Mouse (Mus musculus): ENCODE measurements around the gene Ifnlr1. TPM values are rescaled to one million over a fixed set of nuclear protein-coding genes. Genes with fewer than 3 reads are reported as not detected.
"Not testable (repeated sequence)": the region's sequence is repeated elsewhere in the genome, so short reads cannot be mapped to it uniquely, and the experiment has no call there.

Gene Ifnlr1
- polyA plus RNA-seq, 1 experiment, result 2.2 TPM

GRCm38 (mm10) chr4:135704016-135704415, 17.9 kb downstream of the Ifnlr1 start:
- Histone ChIP-seq H3K4me3 (ENCODE audit: insufficient read depth, low read depth, low read length) (no peak overlapping the region), H3K4me1 (ENCODE audit: control insufficient read depth, insufficient read depth, low read length) (no peaks in the 10 kb centered on the region), H3K27ac (ENCODE audit: insufficient read depth, low read depth, low read length) (0 out of 2 replicates have a peak overlapping the region, but pooled peaks have one; percentile 13), H3K27me3 (replicated peaks; ENCODE audit: control insufficient read depth, insufficient read depth, low read length) (no peaks in the 10 kb centered on the region), H3K36me3 (ENCODE audit: control insufficient read depth, insufficient read depth, low read length) (no peaks in the 10 kb centered on the region; the same call in 1 of the 2 replicates)
- TF ChIP-seq CTCF (conservative IDR thresholded peaks at IDR 0.05; ENCODE audit: insufficient read depth, insufficient read length, low read depth, low read length) (no peak), POLR2A (IDR thresholded peaks at IDR 0.05; ENCODE audit: low read depth, low read length) (no peak)
- 57% methylated on average over 6 of the region's 6 CpGs for WGBS
- peak; percentile 71 for DNase-seq

GRCm38 (mm10) chr4:135706045-135706444, 20.0 kb downstream of the Ifnlr1 start:
- Histone ChIP-seq H3K27ac (ENCODE audit: insufficient read depth, low read depth, low read length) (no peak overlapping the region), H3K36me3 (ENCODE audit: control insufficient read depth, insufficient read depth, low read length) (no peaks in the 10 kb centered on the region; the same call in 1 of the 2 replicates)
- 91% methylated on average over 6 of the region's 6 CpGs for WGBS

GRCm38 (mm10) chr4:135709072-135709564, 23.0 kb downstream of the Ifnlr1 start:
- Histone ChIP-seq H3K4me3 (ENCODE audit: insufficient read depth, low read depth, low read length) (peak overlapping the region; percentile 37; the same call in 1 of the 2 replicates), H3K27me3 (replicated peaks; ENCODE audit: control insufficient read depth, insufficient read depth, low read length) (no peaks in the 10 kb centered on the region), H3K4me1 (ENCODE audit: control insufficient read depth, insufficient read depth, low read length) (no peaks in the 10 kb centered on the region), H3K27ac (ENCODE audit: insufficient read depth, low read depth, low read length) (no peak overlapping the region), H3K36me3 (ENCODE audit: control insufficient read depth, insufficient read depth, low read length) (no peaks in the 10 kb centered on the region)
- DNase-seq, result peak; percentile 82
- WGBS, result 7% methylated on average over 8 of the region's 8 CpGs
- TF ChIP-seq CTCF (conservative IDR thresholded peaks at IDR 0.05; ENCODE audit: insufficient read depth, insufficient read length, low read depth, low read length) (peak; percentile 67), POLR2A (IDR thresholded peaks at IDR 0.05; ENCODE audit: low read depth, low read length) (no peak)

More at GRCm38 (mm10) chr4:135706045-135706444, 20.0 kb downstream of the Ifnlr1 start:
- Histone ChIP-seq H3K4me1 (ENCODE audit: control insufficient read depth, insufficient read depth, low read length) (no peaks in the 10 kb centered on the region), H3K27me3 (replicated peaks; ENCODE audit: control insufficient read depth, insufficient read depth, low read length) (no peaks in the 10 kb centered on the region), H3K4me3 (ENCODE audit: insufficient read depth, low read depth, low read length) (no peak overlapping the region)
- no peak for DNase-seq
- TF ChIP-seq CTCF (conservative IDR thresholded peaks at IDR 0.05; ENCODE audit: insufficient read depth, insufficient read length, low read depth, low read length) (no peak), POLR2A (IDR thresholded peaks at IDR 0.05; ENCODE audit: low read depth, low read length) (no peak)

GRCm38 (mm10) chr4:135709621-135710020, 23.5 kb downstream of the Ifnlr1 start:
- no peak for TF ChIP-seq POLR2A (IDR thresholded peaks at IDR 0.05; ENCODE audit: low read depth, low read length)
- TF ChIP-seq CTCF (conservative IDR thresholded peaks at IDR 0.05; ENCODE audit: insufficient read depth, insufficient read length, low read depth, low read length), result no peak
- no peak overlapping the region for H3K27ac ChIP-seq (ENCODE audit: insufficient read depth, low read depth, low read length)
- 80% methylated on average over 11 of the region's 11 CpGs for WGBS
- no peak overlapping the region for H3K4me3 ChIP-seq (ENCODE audit: insufficient read depth, low read depth, low read length)
- no peak for DNase-seq
- H3K4me1 ChIP-seq (ENCODE audit: control insufficient read depth, insufficient read depth, low read length), result no peaks in the 10 kb centered on the region
- no peaks in the 10 kb centered on the region for H3K36me3 ChIP-seq (ENCODE audit: control insufficient read depth, insufficient read depth, low read length)
- H3K27me3 ChIP-seq (replicated peaks; ENCODE audit: control insufficient read depth, insufficient read depth, low read length), result no peaks in the 10 kb centered on the region

GRCm38 (mm10) chr4:135710392-135710791, 24.3 kb downstream of the Ifnlr1 start:
- no peak overlapping the region for H3K27ac ChIP-seq (ENCODE audit: insufficient read depth, low read depth, low read length)
- H3K4me1 ChIP-seq (ENCODE audit: control insufficient read depth, insufficient read depth, low read length), result no peaks in the 10 kb centered on the region
- no peaks in the 10 kb centered on the region for H3K27me3 ChIP-seq (replicated peaks; ENCODE audit: control insufficient read depth, insufficient read depth, low read length)
- H3K36me3 ChIP-seq (ENCODE audit: control insufficient read depth, insufficient read depth, low read length), result no peaks in the 10 kb centered on the region
- WGBS, result 86% methylated on average over 3 of the region's 3 CpGs
- no peak for DNase-seq
- TF ChIP-seq POLR2A (IDR thresholded peaks at IDR 0.05; ENCODE audit: low read depth, low read length) (no peak), CTCF (conservative IDR thresholded peaks at IDR 0.05; ENCODE audit: insufficient read depth, insufficient read length, low read depth, low read length) (no peak)
- no peak overlapping the region for H3K4me3 ChIP-seq (ENCODE audit: insufficient read depth, low read depth, low read length)

- H3K4me1 ChIP-seq (ENCODE audit: control insufficient read depth, insufficient read depth, low read length), result no peaks in the 10 kb centered on the region
- no peak for TF ChIP-seq POLR2A (IDR thresholded peaks at IDR 0.05; ENCODE audit: low read depth, low read length)
- no peak for TF ChIP-seq CTCF (conservative IDR thresholded peaks at IDR 0.05; ENCODE audit: insufficient read depth, insufficient read length, low read depth, low read length)
- H3K4me3 ChIP-seq (ENCODE audit: insufficient read depth, low read depth, low read length), result no peak overlapping the region
- no peak for DNase-seq
- H3K27me3 ChIP-seq (replicated peaks; ENCODE audit: control insufficient read depth, insufficient read depth, low read length), result no peaks in the 10 kb centered on the region
- H3K27ac ChIP-seq (ENCODE audit: insufficient read depth, low read depth, low read length), result no peak overlapping the region
- no peaks in the 10 kb centered on the region for H3K36me3 ChIP-seq (ENCODE audit: control insufficient read depth, insufficient read depth, low read length)
- WGBS, result 74% methylated on average over 8 of the region's 8 CpGs
Observed at GRCm38 (mm10) chr4:135714776-135715175, 28.7 kb downstream of the Ifnlr1 start.

GRCm38 (mm10) chr4:135716438-135716837, 30.4 kb downstream of the Ifnlr1 start:
- not testable (repeated sequence) for H3K4me3 ChIP-seq (ENCODE audit: insufficient read depth, low read depth, low read length); H3K4me1 ChIP-seq (ENCODE audit: control insufficient read depth, insufficient read depth, low read length); H3K27me3 ChIP-seq (replicated peaks; ENCODE audit: control insufficient read depth, insufficient read depth, low read length); H3K27ac ChIP-seq (ENCODE audit: insufficient read depth, low read depth, low read length); H3K36me3 ChIP-seq (ENCODE audit: control insufficient read depth, insufficient read depth, low read length); DNase-seq
- WGBS, result 96% methylated on average over 11 of the region's 11 CpGs
